Mouse (Mus musculus) ES-E14 (cell line): Measurements from ENCODE around the gene Irak1bp1. TPM values are rescaled to one million over a fixed set of nuclear protein-coding genes. Genes with fewer than 3 reads are reported as not detected.

ENCODE experiments used
- DNase-seq: peaks from one replicate; pipeline ENCODE4 v3.0.0-alpha.2; 2013; ENCODE audit warnings: low read depth, low spot score
- H3K27ac ChIP-seq: 2 replicates; pipeline ENCODE4 v1.5.1; 2012; ENCODE audit warnings: low read depth, mild to moderate bottlenecking, low read length, moderate library complexity, mixed read lengths; ENCODE audit not compliant: poor library complexity, insufficient read depth, severe bottlenecking
- H3K36me3 ChIP-seq: 2 replicates; pipeline ENCODE4 v1.6.1; 2012; ENCODE audit warnings: mild to moderate bottlenecking, low read length, moderate library complexity, mixed read lengths; ENCODE audit not compliant: control insufficient read depth, poor library complexity, insufficient read depth, severe bottlenecking
- H3K4me1 ChIP-seq, 2 experiments: fragments of 150-350 bp in 1 of 2; sonication (generic) in 1 of 2; 2 replicates each; pipeline ENCODE4 v1.6.1; 2012; ENCODE audit warnings: low read length in 2 of 2, mild to moderate bottlenecking in 1 of 2, mixed read lengths in 1 of 2; ENCODE audit not compliant: control insufficient read depth in 2 of 2, insufficient read depth in 2 of 2, poor library complexity in 1 of 2
- H3K4me3 ChIP-seq, 2 experiments: fragments of 150-350 bp in 1 of 2; sonication (generic) in 1 of 2; 2 replicates each; pipeline ENCODE4 v1.5.1; 2012; ENCODE audit warnings: low read length in 2 of 2, low read depth in 1 of 2, mild to moderate bottlenecking in 1 of 2, mixed read lengths in 1 of 2; ENCODE audit not compliant: insufficient read depth in 1 of 2, poor library complexity in 1 of 2, severe bottlenecking in 1 of 2
- H3K9ac ChIP-seq: 2 replicates; pipeline ENCODE4 v1.6.1; 2012; ENCODE audit warnings: low read depth, mild to moderate bottlenecking, low read length, mixed read lengths; ENCODE audit not compliant: poor library complexity, insufficient read depth, severe bottlenecking
- H3K9me3 ChIP-seq: fragments of 150-350 bp; sonication (generic); 2 replicates; pipeline ENCODE4 v1.6.1; 2012; ENCODE audit warnings: low read depth, mild to moderate bottlenecking, low read length; ENCODE audit not compliant: control insufficient read depth, insufficient read depth
- CHD2 ChIP-seq: IDR thresholded peaks from 2 replicates; pipeline ENCODE4 v1.6.1; 2014; ENCODE audit warnings: mild to moderate bottlenecking, low read depth, low read length, inconsistent platforms
- HCFC1 ChIP-seq: IDR thresholded peaks from 2 replicates; pipeline ENCODE4 v1.6.1; 2012; ENCODE audit warnings: low read length, inconsistent platforms, borderline replicate concordance; ENCODE audit not compliant: insufficient read depth
- MAFK ChIP-seq: IDR thresholded peaks from 2 replicates; pipeline ENCODE4 v1.6.1; 2014; ENCODE audit warnings: mild to moderate bottlenecking, low read depth, low read length, inconsistent platforms; ENCODE audit not compliant: insufficient read depth
- ZC3H11A ChIP-seq: IDR thresholded peaks from 2 replicates; pipeline ENCODE4 v1.6.1; 2012; ENCODE audit warnings: low read depth, mild to moderate bottlenecking, inconsistent platforms, low read length, borderline replicate concordance
- ZNF384 ChIP-seq: IDR thresholded peaks from 2 replicates; pipeline ENCODE4 v1.6.1; 2012; ENCODE audit warnings: low read depth, low read length, inconsistent platforms
- in situ Hi-C, 2 experiments: fragments of 600-800 bp; cut with MboI; formaldehyde crosslinking; loops; one replicate each; pipeline ENCODE4 v1.15.1; 2025; ENCODE audit warnings: low sequenced_read_pairs in 2 of 2, inconsistent platforms in 1 of 2; ENCODE audit not compliant: unreplicated experiment in 2 of 2
- total RNA-seq: library from RNA; depleted of rRNA; stranded (reverse); fragments of 300-350 nt; gene quantifications from 2 replicates; pipeline ENCODE4 v1.2.3, GENCODE M21; 2012

Gene Irak1bp1
- total RNA-seq, 1 experiment: 11.2 TPM

- DNase-seq: peak; percentile 78
- no peak for TF ChIP-seq ZC3H11A
- TF ChIP-seq HCFC1: no peak
- TF ChIP-seq MAFK: no peak
- TF ChIP-seq ZNF384: no peak
- no peak for TF ChIP-seq CHD2
- H3K9ac ChIP-seq: peak overlapping the region; percentile 77
- no peaks in the 10 kb centered on the region for H3K9me3 ChIP-seq
- H3K4me1 ChIP-seq: no peaks in the 10 kb centered on the region
- H3K36me3 ChIP-seq: no peaks in the 10 kb centered on the region
- no peak overlapping the region for H3K27ac ChIP-seq
- in situ Hi-C loops: no loop called here
- peak overlapping the region; percentile 70 to 84 for H3K4me3 ChIP-seq
These were observed 522 bp downstream of the Irak1bp1 start for GRCm38 (mm10) chr9:82829693-82830430.

GRCm38 (mm10) chr9:82831891-82832290 lies 2.6 kb downstream of the Irak1bp1 start:
- Histone ChIP-seq H3K36me3 (no peaks in the 10 kb centered on the region), H3K4me3 (no peak overlapping the region), H3K9ac (no peak overlapping the region), H3K9me3 (no peaks in the 10 kb centered on the region), H3K4me1 (no peaks in the 10 kb centered on the region), H3K27ac (no peak overlapping the region)
- in situ Hi-C loops: no loop called here
- TF ChIP-seq HCFC1: no peak
- no peak for TF ChIP-seq MAFK
- TF ChIP-seq ZC3H11A: no peak
- no peak for TF ChIP-seq CHD2
- DNase-seq: no peak

- no peak for TF ChIP-seq MAFK
- no peak for TF ChIP-seq HCFC1
- TF ChIP-seq ZNF384: no peak
- TF ChIP-seq ZC3H11A: no peak
- no peak for TF ChIP-seq CHD2
These were observed 6.6 kb downstream of the Irak1bp1 start for GRCm38 (mm10) chr9:82835921-82836320.

GRCm38 (mm10) chr9:82842671-82843070 lies 13.3 kb downstream of the Irak1bp1 start:
- Histone ChIP-seq H3K9ac (no peak overlapping the region), H3K36me3 (no peaks in the 10 kb centered on the region; the same call in 1 of the 2 replicates), H3K4me1 (no peaks in the 10 kb centered on the region), H3K4me3 (no peak overlapping the region), H3K27ac (no peak overlapping the region), H3K9me3 (no peaks in the 10 kb centered on the region)
- TF ChIP-seq MAFK (no peak), ZNF384 (no peak), ZC3H11A (no peak), CHD2 (no peak), HCFC1 (no peak)
- in situ Hi-C loops: no loop called here
- DNase-seq: no peak

More at GRCm38 (mm10) chr9:82835921-82836320, 6.6 kb downstream of the Irak1bp1 start:
- in situ Hi-C loops: no loop called here
- Histone ChIP-seq H3K4me1 (no peaks in the 10 kb centered on the region), H3K9ac (no peak overlapping the region), H3K27ac (no peak overlapping the region), H3K4me3 (no peak overlapping the region), H3K9me3 (no peaks in the 10 kb centered on the region), H3K36me3 (no peaks in the 10 kb centered on the region)
- DNase-seq: no peak

- Histone ChIP-seq H3K27ac (no peak overlapping the region), H3K4me1 (no peaks in the 10 kb centered on the region), H3K9ac (no peak overlapping the region), H3K36me3 (no peaks in the 10 kb centered on the region), H3K4me3 (no peak overlapping the region), H3K9me3 (no peaks in the 10 kb centered on the region)
- DNase-seq: no peak
- in situ Hi-C loops: no loop called here
- no peak for TF ChIP-seq HCFC1
- TF ChIP-seq ZNF384: no peak
- no peak for TF ChIP-seq MAFK
- TF ChIP-seq ZC3H11A: peak; percentile 35; the same call in 1 of the 2 replicates
These were observed 24.7 kb downstream of the Irak1bp1 start for GRCm38 (mm10) chr9:82854040-82854439.
